ENCODE assay signal across 9 mouse cellular contexts in genomic region chr12:54197301-54197782, GRCm38 (mm10). TPM values are rescaled to one million over a fixed set of nuclear protein-coding genes. Genes with fewer than 3 reads are reported as not detected.
DNase-seq lines count a peak whose midpoint lies in the region; ATAC-seq and TF ChIP-seq lines count a peak whose summit lies in the region.
"Had no signal": no experiment of that assay in that cellular context is flagged by ENCODE, and none has a peak within 500 bp of the region (broad histone marks: within the 10 kb centered on the region; RNA-seq: fewer than 3 reads in every experiment).

No protein-coding gene starts in this region.

- peak overlapping the region; percentile 21; the same call in 1 of the 2 replicates for H3K4me2 ChIP-seq in embryonic facial prominence, embryonic 14.5 days (ENCODE audit: low read depth, low read length)
- H3K4me2 ChIP-seq in limb, embryonic 14.5 days (replicated peaks; ENCODE audit: low read depth, low read length, severe bottlenecking) = no peak overlapping the region
- H3K4me2 ChIP-seq: limb, embryonic 12.5 days had no signal

- no peaks in the 10 kb centered on the region for H3K9me3 ChIP-seq in MEL (replicated peaks; ENCODE audit: insufficient read depth, low read length)
- H3K9me3 ChIP-seq in embryonic facial prominence, embryonic 14.5 days (ENCODE audit: control insufficient read depth, low read length) = no peaks in the 10 kb centered on the region
- H3K9me3 ChIP-seq in limb, embryonic 14.5 days (ENCODE audit: control insufficient read depth, low read length) = no peaks in the 10 kb centered on the region
- H3K9me3 ChIP-seq: limb, embryonic 12.5 days had no signal

- peak in 1 of 2 experiments; percentile 19; a peak in 1 of 4 replicates for TF ChIP-seq EP300 in MEL (IDR thresholded peaks at IDR 0.05; ENCODE audit: low read depth in 1 of 2, low read length in 2 of 2)

- H3K4me3 ChIP-seq in MEL (ENCODE audit: control insufficient read depth in 1 of 2, insufficient read depth in 1 of 2, low read depth in 2 of 2, low read length in 2 of 2) = 0 out of 4 replicates have a peak overlapping the region, but pooled peaks of 1 of the 2 experiments have one; percentile 14
- H3K4me3 ChIP-seq in embryonic facial prominence, embryonic 14.5 days (ENCODE audit: low read depth, low read length) = no peak overlapping the region
- no peak overlapping the region for H3K4me3 ChIP-seq in limb, embryonic 14.5 days (replicated peaks; ENCODE audit: low read length)
- no peak overlapping the region for H3K4me3 ChIP-seq in cerebellum, adult 2 months (replicated peaks; ENCODE audit: insufficient read depth, low read depth, low read length)
- H3K4me3 ChIP-seq: limb, embryonic 12.5 days had no signal

- H3K9ac ChIP-seq in MEL (ENCODE audit: control insufficient read depth, low read depth, low read length, poor library complexity, severe bottlenecking) = no peak overlapping the region
- no peak overlapping the region for H3K9ac ChIP-seq in embryonic facial prominence, embryonic 14.5 days (ENCODE audit: low read depth, low read length)
- H3K9ac ChIP-seq in limb, embryonic 14.5 days (ENCODE audit: low read depth, low read length, severe bottlenecking) = no peak overlapping the region
- H3K9ac ChIP-seq: limb, embryonic 12.5 days had no signal

- no peaks in the 10 kb centered on the region for H3K79me2 ChIP-seq in MEL (ENCODE audit: control insufficient read depth, insufficient read depth, low read length, poor library complexity)

- no peak for TF ChIP-seq RAD21 in MEL (IDR thresholded peaks at IDR 0.05; ENCODE audit: low read depth, low read length)

- TF ChIP-seq POLR2A in MEL (IDR thresholded peaks at IDR 0.05; ENCODE audit: control insufficient read depth in 1 of 2, insufficient read depth in 1 of 2, low read depth in 1 of 2, low read length in 2 of 2, poor library complexity in 1 of 2) = no peak
- TF ChIP-seq POLR2A in limb, embryonic 14.5 days (IDR thresholded peaks at IDR 0.05; ENCODE audit: borderline replicate concordance, extremely low read depth, insufficient read depth, insufficient read length) = no peak
- TF ChIP-seq POLR2A in cerebellum, adult 2 months (IDR thresholded peaks at IDR 0.05; ENCODE audit: borderline replicate concordance, insufficient read depth, low read length) = no peak

- H3K36me3 ChIP-seq in MEL (ENCODE audit: control insufficient read depth in 1 of 2, insufficient read depth in 2 of 2, low read length in 2 of 2) = peaks cover 0 to 7% of the 10 kb centered on the region in 2 experiments; a peak in 2 of 4 replicates
- H3K36me3 ChIP-seq in embryonic facial prominence, embryonic 14.5 days (ENCODE audit: control insufficient read depth, insufficient read depth, low read length) = no peaks in the 10 kb centered on the region
- no peaks in the 10 kb centered on the region for H3K36me3 ChIP-seq in limb, embryonic 14.5 days (ENCODE audit: control insufficient read depth, insufficient read depth, low read length)
- H3K36me3 ChIP-seq: limb, embryonic 12.5 days had no signal

- peaks cover 12 to 19% of the 10 kb centered on the region in 2 experiments; a peak in 3 of 4 replicates for H3K4me1 ChIP-seq in MEL (ENCODE audit: control insufficient read depth in 1 of 2, insufficient read depth in 2 of 2, low read length in 2 of 2)
- H3K4me1 ChIP-seq in embryonic facial prominence, embryonic 14.5 days (ENCODE audit: control insufficient read depth, insufficient read depth, low read length) = peaks cover 47% of the 10 kb centered on the region
- H3K4me1 ChIP-seq in limb, embryonic 14.5 days (ENCODE audit: control insufficient read depth, insufficient read depth, low read length) = peaks cover 27% of the 10 kb centered on the region
- peaks cover 4% of the 10 kb centered on the region for H3K4me1 ChIP-seq in cerebellum, adult 2 months (ENCODE audit: control insufficient read depth, insufficient read depth, low read length)

- no peak overlapping the region for H3K27ac ChIP-seq in MEL (ENCODE audit: control insufficient read depth, low read depth, low read length)
- no peak overlapping the region for H3K27ac ChIP-seq in embryonic facial prominence, embryonic 14.5 days (replicated peaks; ENCODE audit: low read depth, low read length)
- H3K27ac ChIP-seq in limb, embryonic 14.5 days (replicated peaks; ENCODE audit: low read depth, low read length) = no peak overlapping the region
- H3K27ac ChIP-seq in cerebellum, adult 2 months (ENCODE audit: insufficient read depth, low read length) = no peak overlapping the region
- H3K27ac ChIP-seq: limb, embryonic 12.5 days had no signal

- no peak for TF ChIP-seq CTCF in MEL (IDR thresholded peaks at IDR 0.05 in 2 of 3, conservative IDR thresholded peaks at IDR 0.05 in 1 of 3; ENCODE audit: control insufficient read depth in 1 of 3, insufficient read depth in 1 of 3, low read depth in 2 of 3, low read length in 3 of 3, poor library complexity in 1 of 3, severe bottlenecking in 1 of 3)
- TF ChIP-seq CTCF in cerebellum, adult 2 months (IDR thresholded peaks at IDR 0.05; ENCODE audit: borderline replicate concordance, insufficient read depth, low read depth, low read length) = no peak

- no peaks in the 10 kb centered on the region for H3K27me3 ChIP-seq in MEL (ENCODE audit: control insufficient read depth in 1 of 2, insufficient read depth in 2 of 2, low read length in 2 of 2)
- H3K27me3 ChIP-seq in embryonic facial prominence, embryonic 14.5 days (replicated peaks; ENCODE audit: control insufficient read depth, insufficient read depth, low read length) = 0 out of 2 replicates have a peak, but pooled peaks cover 6% of the 10 kb centered on the region
- H3K27me3 ChIP-seq in limb, embryonic 14.5 days (ENCODE audit: control insufficient read depth, insufficient read depth, low read length) = peaks cover 6% of the 10 kb centered on the region
- peaks cover 1% of the 10 kb centered on the region; the same call in 1 of the 2 replicates for H3K27me3 ChIP-seq in cerebellum, adult 2 months (ENCODE audit: control insufficient read depth, insufficient read depth, low read length)

- WGBS in embryonic facial prominence, embryonic 14.5 days = 38% methylated on average over 6 of the region's 6 CpGs
- WGBS in limb, embryonic 14.5 days = 37% methylated on average over 6 of the region's 6 CpGs
- WGBS in cerebellum, adult 2 months = 5% methylated on average over 6 of the region's 6 CpGs

- peak; percentile 59 for DNase-seq in kidney, adult 18-20 months
- no peak for DNase-seq in kidney, postnatal 4 days
- peak; percentile 34 for DNase-seq in MEL (ENCODE audit: low read depth, low spot score)
- DNase-seq in embryonic facial prominence, embryonic 14.5 days (ENCODE audit: low spot score) = no peak
- DNase-seq in limb, embryonic 14.5 days (ENCODE audit: low spot score) = peak; percentile 11
- DNase-seq in spleen, adult 18-20 months = no peak
- no peak for DNase-seq in yolk sac, embryonic 10.5 days (ENCODE audit: low spot score)
- no peak for DNase-seq in cerebellum, adult 2 months

- ATAC-seq in embryonic facial prominence, embryonic 14.5 days (ENCODE audit: low read depth) = no peak; the same call in 1 of the 2 replicates
- ATAC-seq in limb, embryonic 14.5 days (ENCODE audit: low FRiP score, low read depth) = no peak

TF ChIP-seq in MEL, 35 proteins besides CTCF, POLR2A, EP300 and RAD21:
- no peak for TF ChIP-seq UBTF (IDR thresholded peaks at IDR 0.05; ENCODE audit: borderline replicate concordance, insufficient read depth, low read depth, low read length)
- no peak for TF ChIP-seq ZC3H11A (IDR thresholded peaks at IDR 0.05; ENCODE audit: low read depth, low read length)
- peak; percentile 81 for TF ChIP-seq RCOR1 (IDR thresholded peaks at IDR 0.05; ENCODE audit: low read depth, low read length)
- no peak for TF ChIP-seq ZMIZ1 (IDR thresholded peaks at IDR 0.05; ENCODE audit: low read depth, low read length)
- no peak for TF ChIP-seq ZNF384 (IDR thresholded peaks at IDR 0.05; ENCODE audit: low read depth, low read length)
- no peak for TF ChIP-seq ZKSCAN1 (IDR thresholded peaks at IDR 0.05; ENCODE audit: low read depth, low read length)
- no peak for TF ChIP-seq CHD2 (IDR thresholded peaks at IDR 0.05; ENCODE audit: low read length)
- no peak; the same call in 1 of the 2 replicates for TF ChIP-seq MXI1 (IDR thresholded peaks at IDR 0.05; ENCODE audit: low read depth, low read length)
- TF ChIP-seq TCF12 (IDR thresholded peaks at IDR 0.05; ENCODE audit: low read depth, low read length) = 0 out of 2 replicates have a peak, but pooled peaks have one; percentile 13
- TF ChIP-seq CHD1 (IDR thresholded peaks at IDR 0.05; ENCODE audit: low read depth, low read length) = no peak
- TF ChIP-seq SIN3A (IDR thresholded peaks at IDR 0.05; ENCODE audit: low read length) = 0 out of 2 replicates have a peak, but pooled peaks have one; percentile 37
- no peak for TF ChIP-seq KAT2A (conservative IDR thresholded peaks at IDR 0.05; ENCODE audit: low read depth, low read length)
- TF ChIP-seq MAZ (IDR thresholded peaks at IDR 0.05; ENCODE audit: low read depth, low read length) = no peak
- no peak for TF ChIP-seq MEF2A (IDR thresholded peaks at IDR 0.05; ENCODE audit: extremely low read depth, insufficient replicate concordance, low read depth, low read length, poor library complexity, severe bottlenecking)
- no peak for TF ChIP-seq MYB (IDR thresholded peaks at IDR 0.05; ENCODE audit: low read depth, low read length)
- TF ChIP-seq JUND (IDR thresholded peaks at IDR 0.05; ENCODE audit: low read depth, low read length) = no peak
- TF ChIP-seq ETS1 (IDR thresholded peaks at IDR 0.05; ENCODE audit: low read depth, low read length) = no peak
- TF ChIP-seq POLR2AphosphoS5 (IDR thresholded peaks at IDR 0.05; ENCODE audit: borderline replicate concordance, low read depth, low read length) = no peak
- no peak for TF ChIP-seq NRF1 (IDR thresholded peaks at IDR 0.05; ENCODE audit: insufficient read depth, low read depth, low read length, poor library complexity, severe bottlenecking)

RNA-seq across cellular contexts. Expression of gene Egln3, which starts 6.3 kb away (rescaled TPM):
- total RNA-seq in MEL (2012; rRNA removed) = 3.2 and 13.9 TPM in 2 replicates
- 10 to 100 TPM in 1 of 2 experiments, not detected in 1; 30.1 TPM for polyA plus RNA-seq in MEL (2012; ENCODE audit: insufficient read depth in 1 of 2, insufficient read length in 2 of 2, low read depth in 1 of 2, low replicate concordance in 2 of 2, missing spikeins in 1 of 2)
- 12.0 and 16.5 TPM in 2 replicates for polyA plus RNA-seq in embryonic facial prominence, embryonic 14.5 days (2014; fragmentation: Nextera tagmentation; extraction: Ambion mirVana)
- 7.7 and 7.8 TPM in 2 replicates for polyA plus RNA-seq in limb, embryonic 14.5 days (2012; rRNA removed)
- polyA plus RNA-seq in limb, embryonic 14.5 days (2014; fragmentation: Nextera tagmentation; extraction: Ambion mirVana) = 5.6 and 7.1 TPM in 2 replicates
- polyA plus RNA-seq in cerebellum, adult 2 months (2012; rRNA removed) = 5.5 and 6.5 TPM in 2 replicates

Comparison
In these comparisons a context has a peak if more than half of its experiments do, and no peak if none do; other contexts are left out.
1. DNase-seq: peak in kidney, adult 18-20 months (single experiment), MEL (single experiment) and limb, embryonic 14.5 days (single experiment); none in kidney, postnatal 4 days (0 of 2), embryonic facial prominence, embryonic 14.5 days (single experiment), spleen, adult 18-20 months (0 of 2), yolk sac, embryonic 10.5 days (single experiment) and cerebellum, adult 2 months (0 of 2).